Mouse (Mus musculus): ENCODE results near the gene Inpp4b. TPM values are rescaled to one million over a fixed set of nuclear protein-coding genes. Genes with fewer than 3 reads are reported as not detected.

Inpp4b gene
- total and polyA plus RNA-seq, 3 experiments = 0.59 to 36.8 (median 35.6) TPM

GRCm38 (mm10) chr8:81581817-81582437, 239.6 kb downstream of the Inpp4b start:
- ATAC-seq (ENCODE audit: extremely low read depth, insufficient number of reproducible peaks, low FRiP score, poor library complexity, severe bottlenecking) (no peak), DNase-seq (ENCODE audit: low spot score) (no peak)
- no peaks in the 10 kb centered on the region for H3K36me3 ChIP-seq (replicated peaks)
- no peaks in the 10 kb centered on the region for H3K4me1 ChIP-seq (ENCODE audit: insufficient read depth, low read depth, low read length)
- H3K4me3 ChIP-seq (ENCODE audit: low read depth, low read length) = no peak overlapping the region
- H3K9me3 ChIP-seq (replicated peaks) = no peaks in the 10 kb centered on the region
- H3K27me3 ChIP-seq (ENCODE audit: insufficient read depth, low read length) = no peaks in the 10 kb centered on the region
- TF ChIP-seq GATA1 (IDR thresholded peaks at IDR 0.05; ENCODE audit: borderline replicate concordance, low read length) (no peak), GATA2 (IDR thresholded peaks at IDR 0.05; ENCODE audit: borderline replicate concordance, low read depth, low read length) (no peak), POLR2AphosphoS5 (IDR thresholded peaks at IDR 0.05; ENCODE audit: insufficient replicate concordance, low read depth, low read length) (no peak), TAL1 (conservative IDR thresholded peaks at IDR 0.05; ENCODE audit: low read depth, low read length) (no peak), CTCF (IDR thresholded peaks at IDR 0.05; ENCODE audit: low read depth, low read length) (no peak)

DNA sequence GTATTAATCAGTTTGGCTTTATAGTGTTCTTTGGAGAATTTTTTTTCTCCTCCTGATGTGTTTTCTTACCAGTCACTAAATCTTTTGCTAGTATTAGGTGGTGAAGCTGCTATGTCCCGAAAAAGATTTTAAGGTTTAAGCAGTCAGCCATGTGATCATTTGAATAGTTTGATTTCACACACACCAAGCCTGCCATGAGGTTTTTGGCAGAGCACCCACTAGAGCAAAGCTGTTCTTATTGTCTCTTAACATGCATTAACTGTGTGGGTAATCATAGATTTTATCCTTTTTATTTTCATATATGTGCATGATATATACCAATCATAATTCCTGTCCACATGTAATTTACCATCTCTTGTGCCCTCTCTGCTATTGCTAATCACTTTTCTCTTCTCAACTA, 240.6 kb downstream of the Inpp4b start:
- H3K4me3 ChIP-seq (ENCODE audit: low read depth, low read length) = no peak overlapping the region
- TF ChIP-seq POLR2AphosphoS5 (IDR thresholded peaks at IDR 0.05; ENCODE audit: insufficient replicate concordance, low read depth, low read length) (no peak), GATA2 (IDR thresholded peaks at IDR 0.05; ENCODE audit: borderline replicate concordance, low read depth, low read length) (no peak)
- H3K4me1 ChIP-seq (ENCODE audit: insufficient read depth, low read depth, low read length) = peaks cover 6% of the 10 kb centered on the region; the same call in 1 of the 2 replicates
- H3K9me3 ChIP-seq (replicated peaks) = no peaks in the 10 kb centered on the region
- ATAC-seq (ENCODE audit: extremely low read depth, insufficient number of reproducible peaks, low FRiP score, poor library complexity, severe bottlenecking) (no peak), DNase-seq (ENCODE audit: low spot score) (no peak)
- no peaks in the 10 kb centered on the region for H3K36me3 ChIP-seq (replicated peaks)
- no peaks in the 10 kb centered on the region for H3K27me3 ChIP-seq (ENCODE audit: insufficient read depth, low read length)

GRCm38 (mm10) chr8:81586783-81587182, 244.4 kb downstream of the Inpp4b start:
- H3K27me3 ChIP-seq (ENCODE audit: insufficient read depth, low read length) = no peaks in the 10 kb centered on the region
- DNase-seq (ENCODE audit: low spot score) = no peak

GRCm38 (mm10) chr8:81594134-81594714, 251.9 kb downstream of the Inpp4b start:
- ATAC-seq (ENCODE audit: extremely low read depth, insufficient number of reproducible peaks, low FRiP score, poor library complexity, severe bottlenecking) (no peak), DNase-seq (ENCODE audit: low spot score) (no peak)
- no peaks in the 10 kb centered on the region for H3K36me3 ChIP-seq (replicated peaks)
- H3K4me1 ChIP-seq (ENCODE audit: insufficient read depth, low read depth, low read length) = peaks cover 4% of the 10 kb centered on the region; the same call in 1 of the 2 replicates
- no peak overlapping the region for H3K4me3 ChIP-seq (ENCODE audit: low read depth, low read length)
- no peaks in the 10 kb centered on the region for H3K27me3 ChIP-seq (ENCODE audit: insufficient read depth, low read length)
- no peaks in the 10 kb centered on the region for H3K9me3 ChIP-seq (replicated peaks)
- TF ChIP-seq TAL1 (conservative IDR thresholded peaks at IDR 0.05; ENCODE audit: low read depth, low read length) (no peak), GATA2 (IDR thresholded peaks at IDR 0.05; ENCODE audit: borderline replicate concordance, low read depth, low read length) (no peak), POLR2AphosphoS5 (IDR thresholded peaks at IDR 0.05; ENCODE audit: insufficient replicate concordance, low read depth, low read length) (no peak), GATA1 (IDR thresholded peaks at IDR 0.05; ENCODE audit: borderline replicate concordance, low read length) (no peak), CTCF (IDR thresholded peaks at IDR 0.05; ENCODE audit: low read depth, low read length) (no peak)

More at GRCm38 (mm10) chr8:81586783-81587182, 244.4 kb downstream of the Inpp4b start:
- no peak for TF ChIP-seq TAL1 (conservative IDR thresholded peaks at IDR 0.05; ENCODE audit: low read depth, low read length)
- TF ChIP-seq CTCF (IDR thresholded peaks at IDR 0.05; ENCODE audit: low read depth, low read length) = no peak
- TF ChIP-seq GATA1 (IDR thresholded peaks at IDR 0.05; ENCODE audit: borderline replicate concordance, low read length) = no peak
- no peak for TF ChIP-seq POLR2AphosphoS5 (IDR thresholded peaks at IDR 0.05; ENCODE audit: insufficient replicate concordance, low read depth, low read length)
- no peak for TF ChIP-seq GATA2 (IDR thresholded peaks at IDR 0.05; ENCODE audit: borderline replicate concordance, low read depth, low read length)
- H3K9me3 ChIP-seq (replicated peaks) = no peaks in the 10 kb centered on the region
- no peak for ATAC-seq (ENCODE audit: extremely low read depth, insufficient number of reproducible peaks, low FRiP score, poor library complexity, severe bottlenecking)
- no peak overlapping the region for H3K4me3 ChIP-seq (ENCODE audit: low read depth, low read length)
- H3K4me1 ChIP-seq (ENCODE audit: insufficient read depth, low read depth, low read length) = peaks cover 10% of the 10 kb centered on the region; the same call in 1 of the 2 replicates
- H3K36me3 ChIP-seq (replicated peaks) = no peaks in the 10 kb centered on the region

- TF ChIP-seq TAL1 (conservative IDR thresholded peaks at IDR 0.05; ENCODE audit: low read depth, low read length) = no peak
- TF ChIP-seq POLR2AphosphoS5 (IDR thresholded peaks at IDR 0.05; ENCODE audit: insufficient replicate concordance, low read depth, low read length) = no peak
- TF ChIP-seq CTCF (IDR thresholded peaks at IDR 0.05; ENCODE audit: low read depth, low read length) = no peak
- no peak for TF ChIP-seq GATA1 (IDR thresholded peaks at IDR 0.05; ENCODE audit: borderline replicate concordance, low read length)
- no peak for TF ChIP-seq GATA2 (IDR thresholded peaks at IDR 0.05; ENCODE audit: borderline replicate concordance, low read depth, low read length)
- ATAC-seq (ENCODE audit: extremely low read depth, insufficient number of reproducible peaks, low FRiP score, poor library complexity, severe bottlenecking) = no peak
Measured at GRCm38 (mm10) chr8:81599209-81599608, 256.9 kb downstream of the Inpp4b start.

GRCm38 (mm10) chr8:81601136-81601535, 258.8 kb downstream of the Inpp4b start:
- H3K4me1 ChIP-seq (ENCODE audit: insufficient read depth, low read depth, low read length) = peaks cover 4% of the 10 kb centered on the region; the same call in 1 of the 2 replicates
- ATAC-seq (ENCODE audit: extremely low read depth, insufficient number of reproducible peaks, low FRiP score, poor library complexity, severe bottlenecking) (no peak), DNase-seq (ENCODE audit: low spot score) (no peak)
- H3K9me3 ChIP-seq (replicated peaks) = no peaks in the 10 kb centered on the region
- H3K4me3 ChIP-seq (ENCODE audit: low read depth, low read length) = no peak overlapping the region
- TF ChIP-seq GATA1 (IDR thresholded peaks at IDR 0.05; ENCODE audit: borderline replicate concordance, low read length) = no peak
- no peak for TF ChIP-seq CTCF (IDR thresholded peaks at IDR 0.05; ENCODE audit: low read depth, low read length)
- TF ChIP-seq POLR2AphosphoS5 (IDR thresholded peaks at IDR 0.05; ENCODE audit: insufficient replicate concordance, low read depth, low read length) = no peak
- TF ChIP-seq TAL1 (conservative IDR thresholded peaks at IDR 0.05; ENCODE audit: low read depth, low read length) = no peak
- TF ChIP-seq GATA2 (IDR thresholded peaks at IDR 0.05; ENCODE audit: borderline replicate concordance, low read depth, low read length) = no peak
- no peaks in the 10 kb centered on the region for H3K27me3 ChIP-seq (ENCODE audit: insufficient read depth, low read length)
- H3K36me3 ChIP-seq (replicated peaks) = no peaks in the 10 kb centered on the region

More at GRCm38 (mm10) chr8:81599209-81599608, 256.9 kb downstream of the Inpp4b start:
- no peak for DNase-seq (ENCODE audit: low spot score)
- H3K36me3 ChIP-seq (replicated peaks) = no peaks in the 10 kb centered on the region
- H3K4me1 ChIP-seq (ENCODE audit: insufficient read depth, low read depth, low read length) = peaks cover 4% of the 10 kb centered on the region; the same call in 1 of the 2 replicates
- no peaks in the 10 kb centered on the region for H3K27me3 ChIP-seq (ENCODE audit: insufficient read depth, low read length)
- no peak overlapping the region for H3K4me3 ChIP-seq (ENCODE audit: low read depth, low read length)
- no peaks in the 10 kb centered on the region for H3K9me3 ChIP-seq (replicated peaks)

Measured in G1E (cell line).